Mouse (Mus musculus) liver, adult 2 months (tissue): ENCODE data around the gene Adamts8. TPM values are rescaled to one million over a fixed set of nuclear protein-coding genes. Genes with fewer than 3 reads are reported as not detected.

ENCODE experiments used
- DNase-seq: peaks from one replicate; pipeline ENCODE4 v3.0.0-alpha.2; 2011; ENCODE audit warnings: low read depth, low spot score; ENCODE audit errors: extremely low read depth
- H3K27ac ChIP-seq: fragments of 200-500 bp; replicated peaks from 2 replicates; pipeline ENCODE4 v1.5.1; 2012; ENCODE audit warnings: low read depth, mild to moderate bottlenecking, control low read depth, inconsistent platforms, low read length; ENCODE audit not compliant: insufficient read depth
- H3K27me3 ChIP-seq: fragments of 200-500 bp; 2 replicates; pipeline ENCODE4 v1.6.1; 2012; ENCODE audit warnings: mild to moderate bottlenecking, moderate library complexity, low read length, inconsistent platforms; ENCODE audit not compliant: control insufficient read depth, insufficient read depth
- H3K36me3 ChIP-seq: fragments of 200-500 bp; 2 replicates; pipeline ENCODE4 v1.6.1; 2012; ENCODE audit warnings: low read length, inconsistent platforms; ENCODE audit not compliant: control insufficient read depth, insufficient read depth
- H3K4me1 ChIP-seq: fragments of 200-500 bp; 2 replicates; pipeline ENCODE4 v1.6.1; 2011; ENCODE audit warnings: low read length; ENCODE audit not compliant: control insufficient read depth, insufficient read depth
- H3K4me3 ChIP-seq: fragments of 200-500 bp; 2 replicates; pipeline ENCODE4 v1.5.1; 2011; ENCODE audit warnings: low read depth, mild to moderate bottlenecking, control low read depth, low read length, moderate library complexity; ENCODE audit not compliant: insufficient read depth
- H3K79me2 ChIP-seq: fragments of 200-500 bp; 2 replicates; pipeline ENCODE4 v1.6.1; 2012; ENCODE audit warnings: inconsistent platforms, mild to moderate bottlenecking, low read length, moderate library complexity; ENCODE audit not compliant: control insufficient read depth, insufficient read depth
- H3K9ac ChIP-seq: fragments of 200-500 bp; 2 replicates; pipeline ENCODE4 v1.6.1; 2012; ENCODE audit warnings: low read depth, mild to moderate bottlenecking, control low read depth, inconsistent platforms, low read length
- CTCF ChIP-seq: fragments of 200-500 bp; IDR thresholded peaks from 2 replicates; pipeline ENCODE4 v1.5.1; 2011; ENCODE audit warnings: low read depth, low read length, control low read depth
- POLR2A ChIP-seq: fragments of 200-500 bp; IDR thresholded peaks from 2 replicates; pipeline ENCODE4 v1.6.1; 2011; ENCODE audit warnings: low read length, control low read depth; ENCODE audit not compliant: insufficient read depth; ENCODE audit errors: extremely low read depth
- WGBS: fragments of 180-500 bp; shearing (Covaris S2); methylation state at CpG from one replicate; pipeline ENCODE4 v1.1.7; 2018; 5-methylcytosine and 5-hydroxymethylcytosine counted together
- polyA plus RNA-seq: library from polyadenylated mRNA; depleted of rRNA; stranded (reverse); fragments of >200 nt; gene quantifications from 2 replicates; pipeline ENCODE4 v1.2.3, GENCODE M21; 2012
- total RNA-seq: library from RNA; depleted of rRNA; stranded (reverse); fragments of >200 nt; gene quantifications from 2 replicates; pipeline ENCODE4 v1.2.3, GENCODE M21; 2014

Gene Adamts8
- total and polyA plus RNA-seq, 2 experiments = not detected

GRCm38 (mm10) chr9:30944234-30944633, 1.9 kb downstream of the Adamts8 start:
- Histone ChIP-seq H3K4me1 (no peaks in the 10 kb centered on the region), H3K79me2 (no peaks in the 10 kb centered on the region), H3K27me3 (peaks cover 7% of the 10 kb centered on the region), H3K4me3 (no peak overlapping the region), H3K27ac (no peak overlapping the region), H3K9ac (no peak overlapping the region), H3K36me3 (no peaks in the 10 kb centered on the region)
- 13% methylated on average over 1 of the region's 1 CpGs for WGBS
- DNase-seq = no peak
- TF ChIP-seq POLR2A (no peak), CTCF (no peak)

GRCm38 (mm10) chr9:30945276-30945675, 2.9 kb downstream of the Adamts8 start:
- no peak overlapping the region for H3K4me3 ChIP-seq
- H3K27me3 ChIP-seq = peaks cover 7% of the 10 kb centered on the region
- H3K4me1 ChIP-seq = no peaks in the 10 kb centered on the region
- TF ChIP-seq POLR2A (no peak), CTCF (no peak)
- 24% methylated on average over 1 of the region's 1 CpGs for WGBS
- no peak for DNase-seq
- no peaks in the 10 kb centered on the region for H3K36me3 ChIP-seq
- H3K27ac ChIP-seq = no peak overlapping the region
- no peak overlapping the region for H3K9ac ChIP-seq
- H3K79me2 ChIP-seq = no peaks in the 10 kb centered on the region

GRCm38 (mm10) chr9:30949422-30949821, 7.1 kb downstream of the Adamts8 start:
- H3K27me3 ChIP-seq = no peaks in the 10 kb centered on the region
- no peak overlapping the region for H3K27ac ChIP-seq
- no peaks in the 10 kb centered on the region for H3K4me1 ChIP-seq
- no peak overlapping the region for H3K9ac ChIP-seq
- TF ChIP-seq POLR2A = no peak
- TF ChIP-seq CTCF = no peak
- 81% methylated on average over 3 of the region's 3 CpGs for WGBS
- H3K4me3 ChIP-seq = no peak overlapping the region
- no peak for DNase-seq
- H3K79me2 ChIP-seq = no peaks in the 10 kb centered on the region
- H3K36me3 ChIP-seq = no peaks in the 10 kb centered on the region

GRCm38 (mm10) chr9:30949971-30950370, 7.6 kb downstream of the Adamts8 start:
- no peak overlapping the region for H3K4me3 ChIP-seq
- TF ChIP-seq CTCF = no peak
- TF ChIP-seq POLR2A = no peak
- no peak overlapping the region for H3K27ac ChIP-seq
- no peaks in the 10 kb centered on the region for H3K27me3 ChIP-seq
- no peaks in the 10 kb centered on the region for H3K79me2 ChIP-seq
- WGBS = 76% methylated on average over 4 of the region's 4 CpGs
- DNase-seq = no peak
- no peak overlapping the region for H3K9ac ChIP-seq
- H3K36me3 ChIP-seq = no peaks in the 10 kb centered on the region
- no peaks in the 10 kb centered on the region for H3K4me1 ChIP-seq

- TF ChIP-seq CTCF (no peak), POLR2A (no peak)
- Histone ChIP-seq H3K27ac (no peak overlapping the region), H3K4me1 (no peaks in the 10 kb centered on the region), H3K36me3 (no peaks in the 10 kb centered on the region), H3K27me3 (no peaks in the 10 kb centered on the region), H3K4me3 (no peak overlapping the region), H3K9ac (no peak overlapping the region), H3K79me2 (no peaks in the 10 kb centered on the region)
- 72% methylated on average over 4 of the region's 4 CpGs for WGBS
- DNase-seq = no peak
Measured at GRCm38 (mm10) chr9:30950592-30950991, 8.2 kb downstream of the Adamts8 start.

GRCm38 (mm10) chr9:30951461-30951860, 9.1 kb downstream of the Adamts8 start:
- no peaks in the 10 kb centered on the region for H3K27me3 ChIP-seq
- TF ChIP-seq POLR2A (no peak), CTCF (no peak)
- DNase-seq = no peak
- H3K27ac ChIP-seq = no peak overlapping the region
- no peaks in the 10 kb centered on the region for H3K36me3 ChIP-seq
- H3K9ac ChIP-seq = no peak overlapping the region
- H3K4me3 ChIP-seq = no peak overlapping the region
- H3K79me2 ChIP-seq = no peaks in the 10 kb centered on the region
- H3K4me1 ChIP-seq = no peaks in the 10 kb centered on the region
- 79% methylated on average over 5 of the region's 5 CpGs for WGBS
